Mouse (Mus musculus): ENCODE measurements around the gene Tnfaip8l3.
"Not testable (repeated sequence)": the region's sequence is repeated elsewhere in the genome, so short reads cannot be mapped to it uniquely, and the experiment has no call there.

Gene Tnfaip8l3

GRCm38 (mm10) chr9:54068032-54068649, at the start of gene Tnfaip8l3:
Gene Tnfaip8l3 (minus strand): TSS chr9:54068388.
- DNase-seq = peak; percentile 15 to 17

GRCm38 (mm10) chr9:54112726-54113125, 44.5 kb upstream of the Tnfaip8l3 start:
- DNase-seq = peak in 1 of 2 experiments; percentile 25

GRCm38 (mm10) chr9:54098636-54099035, 30.4 kb upstream of the Tnfaip8l3 start:
- no peak for DNase-seq

- DNase-seq = no peak
Observed at GRCm38 (mm10) chr9:54097091-54097490, 28.9 kb upstream of the Tnfaip8l3 start.

- no peak for DNase-seq
Observed at GRCm38 (mm10) chr9:54084245-54084644, 16.1 kb upstream of the Tnfaip8l3 start.

GRCm38 (mm10) chr9:54077740-54078139, 9.6 kb upstream of the Tnfaip8l3 start:
- DNase-seq = no peak

- DNase-seq = no peak
Observed at GRCm38 (mm10) chr9:54074901-54075300, 6.7 kb upstream of the Tnfaip8l3 start.

- no peak for DNase-seq
Observed at GRCm38 (mm10) chr9:54073688-54074087, 5.5 kb upstream of the Tnfaip8l3 start.

GRCm38 (mm10) chr9:54071474-54072095, 3.4 kb upstream of the Tnfaip8l3 start:
- no peak for DNase-seq

- DNase-seq = peak in 1 of 2 experiments; percentile 20
Observed at GRCm38 (mm10) chr9:54069204-54069603, 1.0 kb upstream of the Tnfaip8l3 start.

GRCm38 (mm10) chr9:54068777-54069176, 589 bp upstream of the Tnfaip8l3 start:
- peak; percentile 81 to 88 for DNase-seq

GRCm38 (mm10) chr9:54067642-54068031, 551 bp downstream of the Tnfaip8l3 start:
- no peak for DNase-seq

GRCm38 (mm10) chr9:54064836-54065235, 3.4 kb downstream of the Tnfaip8l3 start:
- DNase-seq = no peak

- DNase-seq = no peak
Observed at GRCm38 (mm10) chr9:54063655-54064054, 4.5 kb downstream of the Tnfaip8l3 start.

- no peak for DNase-seq
Observed at GRCm38 (mm10) chr9:54061666-54062065, 6.5 kb downstream of the Tnfaip8l3 start.

GRCm38 (mm10) chr9:54051298-54052068, 16.7 kb downstream of the Tnfaip8l3 start:
- DNase-seq = no peak

GRCm38 (mm10) chr9:54048978-54049377, 19.2 kb downstream of the Tnfaip8l3 start:
- no peak for DNase-seq

- DNase-seq = no peak
Observed at GRCm38 (mm10) chr9:54043067-54043466, 25.1 kb downstream of the Tnfaip8l3 start.

- DNase-seq = no peak
Observed at GRCm38 (mm10) chr9:54037717-54038116, 30.5 kb downstream of the Tnfaip8l3 start.

- DNase-seq = no peak
Observed at GRCm38 (mm10) chr9:54034691-54035090, 33.5 kb downstream of the Tnfaip8l3 start.

GRCm38 (mm10) chr9:54022795-54023194, 45.4 kb downstream of the Tnfaip8l3 start:
- DNase-seq = no peak

GRCm38 (mm10) chr9:53994528-53994927, 73.7 kb downstream of the Tnfaip8l3 start:
- no peak for DNase-seq

GRCm38 (mm10) chr9:53992567-53992966, 75.6 kb downstream of the Tnfaip8l3 start:
- not testable (repeated sequence) for DNase-seq

- DNase-seq = peak in 1 of 2 experiments; percentile 11
Observed at GRCm38 (mm10) chr9:53990921-53991320, 77.3 kb downstream of the Tnfaip8l3 start.

All from kidney, adult 8-10 months (tissue).